ENCODE assay signal across 9 mouse cellular contexts in genomic region chr2:168111902-168112301, GRCm38 (mm10). TPM values are rescaled to one million over a fixed set of nuclear protein-coding genes. Genes with fewer than 3 reads are reported as not detected.
DNase-seq lines count a peak whose midpoint lies in the region; ATAC-seq and TF ChIP-seq lines count a peak whose summit lies in the region.
"Had no signal": no experiment of that assay in that cellular context is flagged by ENCODE, and none has a peak within 500 bp of the region (broad histone marks: within the 10 kb centered on the region; RNA-seq: fewer than 3 reads in every experiment).

No protein-coding gene starts in this region.

- no peaks in the 10 kb centered on the region for H3K36me3 ChIP-seq in kidney, embryonic 16.5 days (ENCODE audit: insufficient read depth, low read length)
- H3K36me3 ChIP-seq in midbrain, embryonic 14.5 days (ENCODE audit: control insufficient read depth, insufficient read depth, low read length), result no peaks in the 10 kb centered on the region
- no peaks in the 10 kb centered on the region for H3K36me3 ChIP-seq in stomach, postnatal 0 days (ENCODE audit: control insufficient read depth, insufficient read depth, low read length)

- H3K4me1 ChIP-seq in kidney, embryonic 16.5 days (ENCODE audit: insufficient read depth, low read length), result peaks cover 18% of the 10 kb centered on the region
- peaks cover 8% of the 10 kb centered on the region; the same call in 1 of the 2 replicates for H3K4me1 ChIP-seq in midbrain, embryonic 14.5 days (ENCODE audit: control insufficient read depth, insufficient read depth, low read length)
- 0 out of 2 replicates have a peak, but pooled peaks cover 3% of the 10 kb centered on the region for H3K4me1 ChIP-seq in stomach, postnatal 0 days (replicated peaks; ENCODE audit: control insufficient read depth, insufficient read depth)

- peak; percentile 96 for TF ChIP-seq CTCF in stomach, postnatal 0 days (IDR thresholded peaks at IDR 0.05; ENCODE audit: low read depth)

- TF ChIP-seq EP300 in stomach, postnatal 0 days (optimal IDR thresholded peaks at IDR 0.05), result no peak

- intact Hi-C loops in gastrocnemius, postnatal 14 days (cut with DNase I; ENCODE audit: low total_unique reads), result loop anchor here (5.0 kb wide), 1 partner anchor 100 kb away; no protein-coding TSS in a partner anchor
- intact Hi-C loops in left cerebral cortex, postnatal 25 days (cut with DNase I), result no loop called here

- H3K4me3 ChIP-seq in kidney, embryonic 16.5 days (ENCODE audit: low read length), result no peak overlapping the region
- no peak overlapping the region for H3K4me3 ChIP-seq in midbrain, embryonic 14.5 days (replicated peaks; ENCODE audit: low read depth, low read length)
- H3K4me3 ChIP-seq in stomach, postnatal 0 days (ENCODE audit: low read depth, low read length), result no peak overlapping the region

- no peak overlapping the region for H3K9ac ChIP-seq in kidney, embryonic 16.5 days (replicated peaks; ENCODE audit: low read length)
- H3K9ac ChIP-seq in midbrain, embryonic 14.5 days (replicated peaks; ENCODE audit: low read length), result no peak overlapping the region
- H3K9ac ChIP-seq in stomach, postnatal 0 days (ENCODE audit: low read length), result no peak overlapping the region

- no peak overlapping the region for H3K27ac ChIP-seq in kidney, embryonic 16.5 days (ENCODE audit: low read length)
- H3K27ac ChIP-seq in midbrain, embryonic 14.5 days (replicated peaks; ENCODE audit: low read depth, low read length), result no peak overlapping the region
- no peak overlapping the region for H3K27ac ChIP-seq in stomach, postnatal 0 days (replicated peaks)
- H3K27ac ChIP-seq: macrophage had no signal

- no peaks in the 10 kb centered on the region for H3K27me3 ChIP-seq in kidney, embryonic 16.5 days (ENCODE audit: insufficient read depth, low read length)
- peaks cover 5% of the 10 kb centered on the region; the same call in 1 of the 2 replicates for H3K27me3 ChIP-seq in midbrain, embryonic 14.5 days (ENCODE audit: control insufficient read depth, insufficient read depth, low read length)
- H3K27me3 ChIP-seq in stomach, postnatal 0 days (ENCODE audit: control insufficient read depth, insufficient read depth, low read length), result no peaks in the 10 kb centered on the region

- H3K4me2 ChIP-seq in kidney, embryonic 16.5 days (replicated peaks; ENCODE audit: low read depth, low read length), result no peak overlapping the region
- H3K4me2 ChIP-seq in midbrain, embryonic 14.5 days (ENCODE audit: low read length), result no peak overlapping the region
- no peak overlapping the region for H3K4me2 ChIP-seq in stomach, postnatal 0 days (replicated peaks; ENCODE audit: low read depth)

- WGBS in kidney, embryonic 16.5 days, result 11% methylated on average over 7 of the region's 7 CpGs
- whole genome bisulfite sequencing in midbrain, embryonic 14.5 days, result 11% methylated on average over 7 of the region's 7 CpGs
- WGBS in stomach, postnatal 0 days, result 6% methylated on average over 7 of the region's 7 CpGs

- peak; percentile 45 for DNase-seq in kidney, adult 11 months
- DNase-seq in T-cell, adult 2 months (ENCODE audit: low spot score), result peak; percentile 80
- peak; percentile 74 to 78 for DNase-seq in cerebellum, postnatal 36 days
- peak; percentile 60 for DNase-seq in gastrocnemius, postnatal 14 days
- DNase-seq in left cerebral cortex, postnatal 25 days (ENCODE audit: low spot score in 2 of 2), result peak; percentile 62 to 64
- peak; percentile 74 for DNase-seq in midbrain, embryonic 14.5 days
- peak; percentile 73 for DNase-seq in stomach, postnatal 0 days (ENCODE audit: low spot score)

- no peaks in the 10 kb centered on the region for H3K9me3 ChIP-seq in kidney, embryonic 16.5 days (ENCODE audit: low read length)
- no peaks in the 10 kb centered on the region for H3K9me3 ChIP-seq in midbrain, embryonic 14.5 days (ENCODE audit: control insufficient read depth, low read length)
- no peaks in the 10 kb centered on the region for H3K9me3 ChIP-seq in stomach, postnatal 0 days (ENCODE audit: control insufficient read depth, low read length)

- no peak for ATAC-seq in kidney, embryonic 16.5 days (ENCODE audit: low FRiP score, low TSS enrichment)
- no peak for ATAC-seq in midbrain, embryonic 14.5 days (ENCODE audit: low FRiP score, low TSS enrichment)
- no peak for ATAC-seq in stomach, postnatal 0 days (ENCODE audit: low FRiP score, low TSS enrichment)

RNA-seq across cellular contexts. Expression of gene Pard6b, which starts 31.1 kb away (rescaled TPM):
- 20.0 and 23.9 TPM in 2 replicates for polyA plus RNA-seq in kidney, embryonic 16.5 days (2015; fragmentation: Nextera tagmentation; extraction: Ambion mirVana)
- 1 to 10 TPM in 1 of 2 experiments, under 1 TPM in 1; 0.74 to 1.4 TPM for total RNA-seq in gastrocnemius, postnatal 14 days (2021)
- 1 to 10 TPM; 5.0 to 5.2 TPM for total RNA-seq in left cerebral cortex, postnatal 25 days (2021)
- polyA plus RNA-seq in midbrain, embryonic 14.5 days (2014; fragmentation: Nextera tagmentation; extraction: Ambion mirVana), result 8.2 and 9.2 TPM in 2 replicates
- polyA plus RNA-seq in stomach, postnatal 0 days (2015; fragmentation: Nextera tagmentation; extraction: Ambion mirVana), result 11.8 and 12.3 TPM in 2 replicates
- polyA plus RNA-seq: macrophage had no signal
